Mouse (Mus musculus) lung, embryonic 14.5 days (tissue): Measurements from ENCODE around the gene Olfr574. TPM values are rescaled to one million over a fixed set of nuclear protein-coding genes. Genes with fewer than 3 reads are reported as not detected.

Experiments
- ATAC-seq: fragments of 200-750 bp; cut with Nextera tagmentation; 2 replicates; pipeline ENCODE4 v1.8.0; 2017; ENCODE audit warnings: mild to moderate bottlenecking, moderate TSS enrichment, moderate library complexity; ENCODE audit not compliant: insufficient read depth
- DNase-seq: peaks from one replicate; pipeline ENCODE4 v3.0.0-alpha.2; 2015
- H3K27ac ChIP-seq: fragments of 300-500 bp; sonication (generic); 2 replicates; pipeline ENCODE4 v1.5.1; 2014; ENCODE audit warnings: low read depth, mild to moderate bottlenecking, moderate library complexity
- H3K27me3 ChIP-seq: fragments of 300-500 bp; sonication (generic); 2 replicates; pipeline ENCODE4 v1.6.1; 2014; ENCODE audit warnings: low read length, control low read depth; ENCODE audit not compliant: insufficient read depth
- H3K36me3 ChIP-seq: fragments of 300-500 bp; sonication (generic); 2 replicates; pipeline ENCODE4 v1.6.1; 2014; ENCODE audit warnings: control low read depth; ENCODE audit not compliant: insufficient read depth
- H3K4me1 ChIP-seq: fragments of 300-500 bp; sonication (generic); 2 replicates; pipeline ENCODE4 v1.6.1; 2014; ENCODE audit warnings: antibody characterized with exemption, control low read depth; ENCODE audit not compliant: insufficient read depth
- H3K4me2 ChIP-seq: fragments of 300-500 bp; sonication (generic); 2 replicates; pipeline ENCODE4 v1.6.1; 2014; ENCODE audit warnings: mild to moderate bottlenecking
- H3K4me3 ChIP-seq: fragments of 300-500 bp; sonication (generic); 2 replicates; pipeline ENCODE4 v1.5.1; 2014; ENCODE audit warnings: low read depth, low read length
- H3K9ac ChIP-seq: fragments of 300-500 bp; sonication (generic); 2 replicates; pipeline ENCODE4 v1.6.1; 2014
- H3K9me3 ChIP-seq: fragments of 300-500 bp; sonication (generic); 2 replicates; pipeline ENCODE4 v1.6.1; 2016; ENCODE audit warnings: low read depth, low read length, control low read depth
- CTCF ChIP-seq: IDR thresholded peaks from 2 replicates; pipeline ENCODE4 v1.5.1; 2016; ENCODE audit warnings: antibody characterized with exemption, low read depth
- WGBS: fragments of 180-500 bp; shearing (Covaris S2); extraction: QIAGEN DNeasy Blood & Tissue Kit; methylation state at CpG from one replicate; pipeline ENCODE4 v1.1.7; 2014; 5-methylcytosine and 5-hydroxymethylcytosine counted together
- polyA plus RNA-seq: library from polyadenylated mRNA; unstranded; fragments of >200 nt; fragmentation: Nextera tagmentation; extraction: Ambion mirVana; gene quantifications from 2 replicates; pipeline ENCODE4 v1.2.1, GENCODE M21; 2014

Olfr574 gene
- polyA plus RNA-seq, 1 experiment from 2014 or later = not detected

DNA sequence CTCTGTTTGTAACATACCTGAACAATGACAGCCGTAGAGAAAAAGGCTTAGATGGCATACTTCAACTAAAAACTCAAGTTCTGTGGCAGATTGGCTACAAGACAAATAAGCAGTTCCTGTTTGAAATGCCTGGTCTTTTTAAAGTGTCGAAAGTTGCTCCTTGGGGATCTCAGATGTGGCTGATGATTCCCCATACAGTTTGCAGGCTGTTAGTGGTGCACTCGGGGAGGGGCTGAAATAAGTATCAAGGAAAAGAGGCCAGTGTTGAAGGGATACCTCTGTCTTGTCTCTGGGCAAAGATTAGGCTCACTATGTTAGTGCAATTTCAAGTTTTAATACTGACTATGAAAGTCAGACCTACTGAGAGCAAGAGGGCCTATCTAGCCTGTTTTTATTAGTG is 41.0 kb downstream of the Olfr574 start, which contains the start of gene Olfr578:
TSS of gene Olfr578 (minus strand) at position 101 of the 400 bp plus-strand sequence.
- no peak within 1 kb of the TSS for H3K4me3 ChIP-seq
- no peak within 1 kb of the TSS for H3K27ac ChIP-seq
- H3K4me1 ChIP-seq = no peaks in the 10 kb centered on the region
- H3K36me3 ChIP-seq = no peaks in the 10 kb centered on the region
- no peak within 1 kb of the TSS for H3K4me2 ChIP-seq
- H3K27me3 ChIP-seq = no peaks in the 10 kb centered on the region
- H3K9me3 ChIP-seq = no peaks in the 10 kb centered on the region
- DNase-seq (no peak), ATAC-seq (no peak)
- WGBS = 52% methylated on average over 3 of the region's 3 CpGs
- no peak within 1 kb of the TSS for H3K9ac ChIP-seq
- no peak for TF ChIP-seq CTCF

Other genes starting within 250 kb of the Olfr574 start
- gene Olfr558, start 246.3 kb upstream of the Olfr574 start, polyA plus RNA-seq = 0.12 TPM in 1 of 2 replicates, not detected in the other
- not detected in 2 replicates for gene Olfr33, start 229.4 kb upstream of the Olfr574 start, polyA plus RNA-seq
- not detected in 2 replicates for gene Olfr559, start 221.0 kb upstream of the Olfr574 start, polyA plus RNA-seq
- not detected in 2 replicates for gene Olfr560, start 189.1 kb upstream of the Olfr574 start, polyA plus RNA-seq
- gene Olfr78, start 189.0 kb upstream of the Olfr574 start, polyA plus RNA-seq = 0.09 and 0.12 TPM in 2 replicates
- not detected in 2 replicates for gene Olfr561, start 177.2 kb upstream of the Olfr574 start, polyA plus RNA-seq
- not detected in 2 replicates for gene Olfr564, start 145.0 kb upstream of the Olfr574 start, polyA plus RNA-seq
- gene Olfr566, start 89.7 kb upstream of the Olfr574 start, polyA plus RNA-seq = not detected in 2 replicates
- not detected in 2 replicates for gene Olfr568, start 71.3 kb upstream of the Olfr574 start, polyA plus RNA-seq
- not detected in 2 replicates for gene Olfr569, start 57.6 kb upstream of the Olfr574 start, polyA plus RNA-seq
- not detected in 2 replicates for gene Olfr570, start 53.9 kb upstream of the Olfr574 start, polyA plus RNA-seq
- gene Olfr571, start 30.9 kb upstream of the Olfr574 start, polyA plus RNA-seq = not detected in 2 replicates
- not detected in 2 replicates for gene Olfr572, start 24.1 kb upstream of the Olfr574 start, polyA plus RNA-seq
- gene Olfr573-ps1, start 5.9 kb upstream of the Olfr574 start, polyA plus RNA-seq = not detected in 2 replicates
- not detected in 2 replicates for gene Olfr575, start 10.3 kb downstream of the Olfr574 start, polyA plus RNA-seq
- not detected in 2 replicates for gene Olfr576, start 14.2 kb downstream of the Olfr574 start, polyA plus RNA-seq
- gene Olfr577, start 27.5 kb downstream of the Olfr574 start, polyA plus RNA-seq = not detected in 2 replicates
- gene Olfr578, start 40.9 kb downstream of the Olfr574 start, polyA plus RNA-seq = not detected in 2 replicates
- gene Olfr582, start 89.6 kb downstream of the Olfr574 start, polyA plus RNA-seq = not detected in 2 replicates
- gene Olfr583, start 102.8 kb downstream of the Olfr574 start, polyA plus RNA-seq = not detected in 2 replicates
- not detected in 2 replicates for gene Olfr584, start 133.4 kb downstream of the Olfr574 start, polyA plus RNA-seq
- not detected in 2 replicates for gene Olfr585, start 149.3 kb downstream of the Olfr574 start, polyA plus RNA-seq
- gene Olfr586, start 177.2 kb downstream of the Olfr574 start, polyA plus RNA-seq = not detected in 2 replicates
- gene Olfr588-ps1, start 192.4 kb downstream of the Olfr574 start, polyA plus RNA-seq = not detected in 2 replicates
- not detected in 2 replicates for gene Olfr589, start 207.9 kb downstream of the Olfr574 start, polyA plus RNA-seq
- not detected in 2 replicates for gene Olfr591, start 229.9 kb downstream of the Olfr574 start, polyA plus RNA-seq
- not detected in 2 replicates for gene Olfr592, start 236.3 kb downstream of the Olfr574 start, polyA plus RNA-seq